Mouse (Mus musculus) urinary bladder, postnatal 10 days (tissue): ENCODE data around the gene Stim1.
A peak's percentile ranks its signal among the peaks of the same experiment; 100 is the strongest.

Experiments used
- DNase-seq: peaks from one replicate; pipeline ENCODE4 v3.0.0; 2022; ENCODE audit warnings: low spot score

Gene Stim1

GRCm38 (mm10) chr7:102267601-102268394 lies at the start of gene Stim1:
Gene Stim1 (plus strand): TSS chr7:102267806.
- DNase-seq: peak; percentile 22

DNA sequence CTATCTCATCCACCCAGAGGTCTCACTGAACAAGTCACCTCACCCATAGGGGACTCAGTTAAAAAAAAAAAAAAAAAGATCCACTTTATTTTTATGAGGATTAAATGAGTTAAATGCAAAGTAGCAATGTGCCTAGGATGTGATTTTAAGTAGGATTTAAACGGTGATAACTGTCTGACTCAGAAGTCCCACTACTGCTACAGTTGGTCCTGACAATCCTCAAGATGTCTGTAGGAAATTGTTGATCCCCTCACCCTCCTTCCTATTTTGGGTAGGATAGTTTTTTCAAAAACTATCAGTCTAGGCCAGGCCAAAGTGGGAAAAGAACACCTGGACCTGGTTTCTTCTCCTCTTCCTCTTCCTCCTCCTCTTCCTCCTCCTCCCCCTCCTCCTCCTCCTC lies 45.7 kb upstream of the Stim1 start:
- DNase-seq: no peak

DNA sequence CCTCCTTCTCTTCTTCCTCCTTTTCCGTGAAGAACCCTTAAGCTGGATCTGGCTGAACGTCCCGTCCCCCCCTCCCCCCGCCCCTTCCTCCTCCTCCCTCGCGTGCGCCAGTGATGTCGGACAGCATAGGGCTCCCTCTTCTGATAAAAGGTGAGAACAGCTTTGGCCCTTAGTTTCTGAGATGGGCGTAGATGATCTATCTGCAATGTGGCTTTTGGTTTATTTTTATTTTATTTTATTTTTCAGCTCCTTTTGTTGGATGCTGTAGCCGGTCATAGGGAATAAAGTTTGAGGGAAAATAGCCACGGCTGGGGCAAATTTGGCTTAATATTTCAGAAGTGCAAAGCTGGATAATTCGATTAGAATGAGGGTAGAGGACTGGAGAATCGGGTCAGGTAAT lies 45.3 kb upstream of the Stim1 start:
- no peak for DNase-seq

GRCm38 (mm10) chr7:102222830-102223556 lies 44.6 kb upstream of the Stim1 start:
- no peak for DNase-seq

GRCm38 (mm10) chr7:102223883-102224738 lies 43.5 kb upstream of the Stim1 start:
- DNase-seq: no peak

DNA sequence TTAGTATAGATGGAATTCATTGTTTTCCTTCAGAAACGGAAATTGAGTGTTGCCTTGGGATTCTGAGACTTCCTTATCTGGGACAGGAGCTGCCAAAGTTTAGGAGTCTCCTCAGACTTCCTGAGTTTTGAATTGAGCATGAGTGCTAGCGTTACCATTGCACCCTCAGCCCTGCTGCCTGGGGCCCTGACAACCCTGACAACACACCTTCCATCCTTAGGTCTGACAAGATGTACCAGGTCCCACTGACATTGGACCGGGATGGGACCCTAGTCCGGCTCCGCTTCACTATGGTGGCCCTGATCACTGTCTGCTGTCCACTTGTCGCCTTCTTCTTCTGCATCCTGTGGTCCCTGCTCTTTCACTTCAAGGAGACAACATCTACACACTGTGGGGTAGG lies 41.6 kb upstream of the Stim1 start:
- no peak for DNase-seq

GRCm38 (mm10) chr7:102228049-102228670 lies 39.4 kb upstream of the Stim1 start:
- DNase-seq: no peak

DNA sequence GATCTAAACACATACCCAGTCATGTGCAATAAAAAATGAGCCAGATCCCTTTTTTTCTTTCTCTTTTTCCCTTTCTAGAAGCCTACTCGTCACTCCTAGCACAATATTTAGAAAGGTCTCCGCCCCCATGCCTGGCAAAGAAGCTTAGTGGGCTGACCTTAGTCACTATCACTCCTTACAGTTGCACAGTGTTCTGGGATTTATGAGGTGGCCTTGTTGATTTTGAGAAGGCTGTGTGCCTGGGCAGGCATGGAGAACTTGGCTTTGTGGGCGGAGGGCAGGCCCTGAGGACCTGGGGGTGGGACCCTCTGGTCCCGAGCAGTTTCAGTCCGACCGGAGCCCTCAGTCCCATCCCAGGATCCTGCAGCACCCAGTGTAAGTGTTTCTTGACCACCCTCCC lies 37.8 kb upstream of the Stim1 start:
- DNase-seq: no peak

DNA sequence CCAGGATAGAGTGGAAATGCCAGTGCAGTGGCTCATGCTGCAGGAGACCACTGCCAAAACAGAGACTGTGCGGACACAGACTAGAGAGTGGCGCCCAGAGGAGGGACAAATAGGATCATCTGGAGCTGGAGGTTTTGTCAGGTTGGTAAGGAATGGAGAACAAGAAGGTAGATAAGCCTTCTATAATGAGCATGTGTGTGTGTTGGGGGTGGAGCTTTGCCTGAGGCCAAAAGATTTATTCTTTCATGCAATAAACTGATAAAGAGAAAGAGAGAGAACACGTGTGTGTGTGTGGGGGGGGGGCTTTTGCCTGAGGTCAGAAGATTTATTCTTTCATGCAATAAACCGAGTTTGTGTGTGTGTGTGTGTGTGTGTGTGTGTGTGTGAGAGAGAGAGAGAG lies 34.5 kb upstream of the Stim1 start:
- no peak for DNase-seq

DNA sequence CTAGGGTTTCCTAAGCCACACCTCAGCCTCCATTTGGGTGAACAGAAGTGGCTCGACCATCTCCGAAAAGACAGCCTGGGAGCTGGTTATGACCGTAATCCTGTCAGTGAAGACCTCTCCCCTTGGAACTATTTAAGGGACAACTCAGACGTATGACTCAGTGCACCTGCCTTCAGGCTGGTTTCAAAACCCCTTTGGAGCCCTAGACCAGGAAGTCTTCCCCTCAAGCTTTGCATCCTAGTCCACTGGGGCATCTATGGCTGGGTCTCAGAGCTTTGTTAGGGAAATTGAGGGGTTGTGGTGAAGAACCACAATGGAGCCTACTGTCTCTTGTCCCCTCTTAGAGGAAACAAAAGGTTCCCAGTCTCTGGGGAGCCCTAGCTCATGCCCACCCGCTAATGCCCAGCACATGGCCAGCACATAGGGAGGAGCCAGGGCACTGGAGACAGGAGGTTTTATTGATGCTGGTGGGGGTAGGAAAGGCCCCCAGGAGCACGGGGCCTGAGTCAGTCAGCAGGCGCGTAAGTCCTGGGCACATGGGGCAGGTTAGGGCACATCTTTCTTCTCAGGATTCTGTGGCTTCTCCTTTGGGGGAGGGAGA lies 28.8 kb upstream of the Stim1 start:
- DNase-seq: no peak

- DNase-seq: no peak
Observed at GRCm38 (mm10) chr7:102239591-102239990, 28.0 kb upstream of the Stim1 start.

- DNase-seq: no peak
Observed at GRCm38 (mm10) chr7:102242371-102242770, 25.2 kb upstream of the Stim1 start.

DNA sequence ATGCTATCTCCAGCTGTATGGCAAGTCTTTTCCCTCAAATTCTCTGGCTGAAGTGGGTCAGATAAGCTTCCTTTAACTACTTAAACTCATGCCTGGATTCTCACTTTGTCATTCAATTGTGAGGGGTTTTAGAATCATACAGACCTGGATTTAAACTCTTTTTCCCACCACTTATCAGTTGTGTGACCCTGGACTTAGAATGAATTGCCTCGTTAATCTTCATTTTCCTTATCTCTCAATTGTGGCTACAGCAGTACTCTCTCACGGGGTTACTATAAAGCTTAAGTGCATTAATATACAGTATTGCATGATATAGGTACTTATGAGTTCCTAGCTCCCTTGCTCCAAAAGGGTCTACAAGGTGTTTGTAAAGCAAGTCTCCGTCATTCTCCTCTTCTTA lies 24.7 kb upstream of the Stim1 start:
- DNase-seq: no peak

- DNase-seq: no peak
Observed at GRCm38 (mm10) chr7:102243870-102244269, 23.7 kb upstream of the Stim1 start.

GRCm38 (mm10) chr7:102244782-102245535 lies 22.6 kb upstream of the Stim1 start:
- no peak for DNase-seq

DNA sequence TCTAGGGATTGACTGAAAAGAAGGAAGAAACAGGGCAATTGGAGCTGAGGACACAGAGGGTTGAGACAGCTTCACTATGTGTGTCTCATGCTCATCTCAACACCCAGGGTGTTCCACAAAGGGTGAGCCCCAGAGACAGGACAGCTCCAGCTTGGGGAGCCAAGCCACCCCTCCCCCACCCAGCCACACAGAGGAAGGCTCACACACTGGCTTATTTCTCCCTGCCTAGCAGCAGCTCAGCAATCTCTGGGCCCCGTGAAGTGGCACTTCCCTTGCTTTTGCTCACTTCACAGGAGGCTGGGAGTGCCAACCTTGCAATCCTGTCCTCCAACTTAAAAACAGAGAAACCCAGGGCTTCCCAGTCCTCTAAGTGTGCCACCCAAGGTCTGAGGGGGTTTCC lies 21.8 kb upstream of the Stim1 start:
- DNase-seq: no peak

DNA sequence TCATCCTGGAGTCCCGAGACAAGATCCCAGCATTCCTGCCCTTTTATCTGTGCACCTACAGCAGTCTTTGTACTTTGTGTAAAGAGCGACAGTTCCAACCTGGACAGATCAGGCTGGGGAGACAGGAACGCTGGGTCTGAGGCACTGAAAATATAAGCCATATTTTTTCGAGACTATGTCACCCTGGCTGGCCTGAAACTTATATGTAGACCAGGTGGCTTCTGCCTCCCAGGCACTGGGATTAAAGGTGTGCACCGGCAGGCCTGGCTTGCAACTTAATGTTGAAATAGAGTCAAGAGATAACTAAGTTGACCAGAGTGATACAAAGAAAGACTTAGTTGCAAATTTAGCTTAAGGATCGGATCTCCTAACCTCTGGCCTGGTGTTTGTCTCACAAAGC lies 21.3 kb upstream of the Stim1 start:
- DNase-seq: no peak

GRCm38 (mm10) chr7:102246956-102247797 lies 20.4 kb upstream of the Stim1 start:
- DNase-seq: no peak

- no peak for DNase-seq
Observed at GRCm38 (mm10) chr7:102248691-102249404, 18.8 kb upstream of the Stim1 start.
